Mouse (Mus musculus): ENCODE data around the gene Ptgfr. TPM values are rescaled to one million over a fixed set of nuclear protein-coding genes. Genes with fewer than 3 reads are reported as not detected.
A peak's percentile ranks its signal among the peaks of the same experiment; 100 is the strongest.

Gene Ptgfr
- under 1 TPM; 0.29 to 0.72 TPM for total RNA-seq (2021)
- long read RNA-seq, experiment 1, full-length matches to known transcripts: 1 of 2 reads
- long read RNA-seq, experiment 1, partial matches to known transcripts: 0 of 2 reads
- long read RNA-seq, experiment 1, other reads (novel, unspliced or antisense): 1 of 2 reads
- long read RNA-seq, experiment 2: 0 reads

- DNase-seq (ENCODE audit: low spot score in 2 of 2): peak in 1 of 2 experiments; percentile 43
- Histone ChIP-seq H3K27ac (no peak within 1 kb of the TSS), H3K4me3 (peak within 1 kb of the TSS; percentile 53)
- TF ChIP-seq CTCF (conservative IDR thresholded peaks at IDR 0.05): peak; percentile 77
Measured at GRCm38 (mm10) chr3:151836871-151837680, at the start of gene Ptgfr. Gene Ptgfr, minus strand, starts transcription at chr3:151837630.

GRCm38 (mm10) chr3:151883881-151884280 is 46.5 kb upstream of the Ptgfr start:
- no peak for DNase-seq (ENCODE audit: low spot score in 2 of 2)
- Histone ChIP-seq H3K4me3 (no peak overlapping the region), H3K27ac (no peak overlapping the region)
- no peak for TF ChIP-seq CTCF (conservative IDR thresholded peaks at IDR 0.05)

GRCm38 (mm10) chr3:151879981-151880380 is 42.6 kb upstream of the Ptgfr start:
- no peak overlapping the region for H3K27ac ChIP-seq
- H3K4me3 ChIP-seq: no peak overlapping the region
- no peak for DNase-seq (ENCODE audit: low spot score in 2 of 2)
- peak; percentile 17; the same call in 1 of the 2 replicates for TF ChIP-seq CTCF (conservative IDR thresholded peaks at IDR 0.05)

DNA sequence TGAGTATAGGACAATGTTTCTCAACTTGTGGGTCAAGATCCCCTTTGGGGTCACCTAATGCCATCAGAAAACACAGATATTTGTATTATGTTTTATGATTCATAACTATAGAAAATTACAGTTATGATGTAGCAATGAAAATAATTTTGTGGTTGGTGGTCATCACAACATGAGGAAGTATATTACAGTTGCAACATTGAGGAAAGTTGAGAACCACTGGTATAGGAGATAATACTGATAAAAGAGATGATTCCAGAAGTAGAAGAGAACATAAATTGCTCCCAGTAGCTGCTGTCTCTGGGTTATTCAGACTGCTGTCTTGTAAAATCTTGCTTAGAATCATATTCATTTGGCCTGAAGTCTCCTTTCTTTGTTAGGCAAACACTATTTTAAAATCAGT is 31.5 kb upstream of the Ptgfr start:
- no peak for TF ChIP-seq CTCF (conservative IDR thresholded peaks at IDR 0.05)

DNA sequence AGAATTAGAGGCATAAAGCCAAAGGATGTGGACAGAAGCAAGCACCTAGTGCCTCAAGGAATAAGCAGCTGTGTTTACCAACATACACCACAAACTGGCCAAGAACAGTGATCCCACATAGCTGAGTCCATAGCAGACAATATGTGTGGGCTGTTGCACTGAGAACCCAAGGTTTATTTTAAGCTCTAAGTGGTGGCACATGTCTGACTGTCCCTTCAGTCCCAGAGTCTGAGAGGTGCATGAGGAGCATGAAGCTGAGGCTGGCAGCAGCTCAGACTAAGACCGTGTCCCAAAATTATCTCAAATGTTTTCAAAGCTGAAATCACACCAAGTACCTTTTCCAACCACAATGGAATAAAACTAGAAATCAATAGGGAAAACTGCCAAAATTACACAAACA is 13.9 kb upstream of the Ptgfr start:
- DNase-seq (ENCODE audit: low spot score in 2 of 2): no peak
- no peak overlapping the region for H3K4me3 ChIP-seq
- no peak for TF ChIP-seq CTCF (conservative IDR thresholded peaks at IDR 0.05)
- no peak overlapping the region for H3K27ac ChIP-seq

More for the DNA sequence above, 31.5 kb upstream of the Ptgfr start:
- Histone ChIP-seq H3K4me3 (no peak overlapping the region), H3K27ac (no peak overlapping the region)
- no peak for DNase-seq (ENCODE audit: low spot score in 2 of 2)

- Histone ChIP-seq H3K4me3 (no peak overlapping the region), H3K27ac (no peak overlapping the region)
- TF ChIP-seq CTCF (conservative IDR thresholded peaks at IDR 0.05): no peak
- no peak for DNase-seq (ENCODE audit: low spot score in 2 of 2)
Measured at GRCm38 (mm10) chr3:151850621-151851020, 13.2 kb upstream of the Ptgfr start.

DNA sequence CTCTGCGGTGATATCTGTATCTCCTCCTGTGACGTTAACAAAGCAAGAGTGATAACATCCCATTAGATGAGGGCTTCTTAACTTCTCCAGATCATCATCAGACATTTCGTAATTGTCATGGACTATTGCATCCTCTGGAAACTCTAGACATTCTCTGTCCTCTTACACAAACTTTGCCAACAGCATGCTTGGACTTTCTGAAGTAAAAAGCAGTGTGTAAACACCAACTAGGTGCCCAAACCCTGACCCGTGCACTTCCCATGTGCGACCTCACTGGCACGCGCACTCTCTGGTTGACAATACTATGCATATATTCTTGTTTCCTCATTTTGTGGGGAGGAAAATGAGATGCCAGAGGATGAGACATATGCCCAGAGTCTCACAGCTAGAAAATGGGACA is 8.9 kb upstream of the Ptgfr start:
- Histone ChIP-seq H3K27ac (no peak overlapping the region), H3K4me3 (no peak overlapping the region)
- TF ChIP-seq CTCF (conservative IDR thresholded peaks at IDR 0.05): no peak
- no peak for DNase-seq (ENCODE audit: low spot score in 2 of 2)

DNA sequence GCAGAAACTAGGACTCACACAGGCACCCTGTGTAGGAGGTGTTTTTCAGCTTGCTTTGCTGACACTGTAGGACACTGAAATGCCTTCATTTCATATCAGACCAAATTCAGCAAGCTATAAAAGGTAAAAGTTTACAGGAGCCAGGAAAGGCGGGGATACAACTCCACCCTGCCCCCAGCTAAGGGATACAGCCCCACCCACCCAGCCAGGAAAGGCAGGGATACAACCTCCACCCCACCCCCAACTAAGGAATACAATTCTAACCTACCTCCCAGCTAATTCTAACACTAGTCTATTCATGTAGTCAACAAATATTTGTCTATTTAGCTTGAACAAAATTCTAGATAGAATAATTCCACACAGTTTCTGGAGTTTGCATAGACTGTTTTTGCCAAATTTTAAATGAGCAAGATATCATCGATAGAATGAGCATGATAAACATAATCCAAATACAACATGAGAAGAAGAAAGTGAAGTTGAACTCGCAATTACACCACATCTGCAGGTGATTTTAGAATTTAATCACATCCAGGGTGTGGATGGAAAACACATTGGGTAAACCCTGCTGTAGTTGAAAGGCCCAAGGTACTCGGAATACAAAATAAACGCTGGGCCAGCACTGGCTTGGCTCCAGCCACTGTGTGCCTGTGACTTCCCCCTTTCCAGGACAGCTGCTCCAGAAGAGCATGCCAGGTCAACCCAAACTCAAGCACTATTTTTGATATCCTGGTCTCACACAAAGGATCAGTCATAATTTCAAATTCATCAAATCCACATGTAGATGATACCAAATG is 7.1 kb upstream of the Ptgfr start:
- Histone ChIP-seq H3K27ac (no peak overlapping the region), H3K4me3 (no peak overlapping the region)
- TF ChIP-seq CTCF (conservative IDR thresholded peaks at IDR 0.05): no peak
- no peak for DNase-seq (ENCODE audit: low spot score in 2 of 2)

GRCm38 (mm10) chr3:151840688-151841087 is 3.3 kb upstream of the Ptgfr start:
- no peak for TF ChIP-seq CTCF (conservative IDR thresholded peaks at IDR 0.05)
- H3K4me3 ChIP-seq: no peak overlapping the region
- no peak overlapping the region for H3K27ac ChIP-seq
- no peak for DNase-seq (ENCODE audit: low spot score in 2 of 2)

GRCm38 (mm10) chr3:151838372-151838771 is 942 bp upstream of the Ptgfr start:
- TF ChIP-seq CTCF (conservative IDR thresholded peaks at IDR 0.05): no peak
- Histone ChIP-seq H3K27ac (no peak overlapping the region), H3K4me3 (no peak overlapping the region)
- no peak for DNase-seq (ENCODE audit: low spot score in 2 of 2)

- no peak for TF ChIP-seq CTCF (conservative IDR thresholded peaks at IDR 0.05)
- Histone ChIP-seq H3K27ac (no peak overlapping the region), H3K4me3 (peak overlapping the region; percentile 53; the same call in 1 of the 2 replicates)
- DNase-seq (ENCODE audit: low spot score in 2 of 2): no peak
Measured at GRCm38 (mm10) chr3:151837749-151838148, 319 bp upstream of the Ptgfr start.

DNA sequence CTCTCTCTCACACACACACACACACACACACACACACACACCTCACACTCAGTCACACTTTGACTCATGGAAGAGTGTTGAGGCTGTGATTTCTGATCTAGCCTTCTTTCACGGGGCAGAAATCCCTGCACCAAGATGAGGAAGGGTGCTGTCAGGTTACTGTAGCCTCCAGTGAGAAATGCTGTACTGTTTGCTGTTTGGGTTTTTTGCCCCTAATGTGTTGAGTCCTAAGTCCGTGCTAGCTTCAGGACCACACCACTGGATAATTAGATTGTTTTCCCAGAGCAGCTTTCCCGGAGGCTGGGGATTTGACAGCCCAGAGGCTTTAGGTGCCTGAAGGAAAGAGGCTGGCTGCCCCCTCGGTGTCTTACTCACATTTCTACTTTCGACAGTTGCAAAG is 979 bp downstream of the Ptgfr start:
- no peak for TF ChIP-seq CTCF (conservative IDR thresholded peaks at IDR 0.05)
- no peak overlapping the region for H3K27ac ChIP-seq
- no peak for DNase-seq (ENCODE audit: low spot score in 2 of 2)
- no peak overlapping the region; the same call in 1 of the 2 replicates for H3K4me3 ChIP-seq

GRCm38 (mm10) chr3:151835831-151836230 is 1.6 kb downstream of the Ptgfr start:
- Histone ChIP-seq H3K4me3 (no peak overlapping the region), H3K27ac (no peak overlapping the region)
- TF ChIP-seq CTCF (conservative IDR thresholded peaks at IDR 0.05): no peak
- no peak for DNase-seq (ENCODE audit: low spot score in 2 of 2)
